Comparison of ENCODE assay signal across 26 mouse cellular contexts in genomic region chr1:40352158-40352903, GRCm38 (mm10). TPM values are rescaled to one million over a fixed set of nuclear protein-coding genes. Genes with fewer than 3 reads are reported as not detected.
DNase-seq lines count a peak whose midpoint lies in the region; ATAC-seq lines count a peak whose summit lies in the region.
"Had no signal": no experiment of that assay in that cellular context is flagged by ENCODE, and none has a peak within 500 bp of the region (broad histone marks: within the 10 kb centered on the region; RNA-seq: fewer than 3 reads in every experiment).

No protein-coding gene starts in this region.

- ATAC-seq in embryonic facial prominence, embryonic 13.5 days (ENCODE audit: insufficient number of reproducible peaks, insufficient read depth, low FRiP score, low TSS enrichment, low read depth): no peak
- peak; percentile 85 for ATAC-seq in liver, embryonic 12.5 days
- peak; percentile 51 for ATAC-seq in megakaryocyte progenitor cell, adult 5-6 weeks (replicated peaks; ENCODE audit: poor library complexity)
- ATAC-seq in midbrain, embryonic 15.5 days (replicated peaks): no peak
- ATAC-seq: activated CD4-positive, CD25-positive, alpha-beta regulatory T cell, adult 4 months; forebrain, postnatal 0 days; inflammation-experienced regulatory T-cells, adult 6 months; lung, postnatal 0 days had no signal

- no peaks in the 10 kb centered on the region for H3K9me3 ChIP-seq in embryonic facial prominence, embryonic 13.5 days
- H3K9me3 ChIP-seq in embryonic facial prominence, embryonic 10.5 days: no peaks in the 10 kb centered on the region
- no peaks in the 10 kb centered on the region for H3K9me3 ChIP-seq in liver, embryonic 12.5 days (replicated peaks)
- no peaks in the 10 kb centered on the region for H3K9me3 ChIP-seq in midbrain, embryonic 15.5 days
- H3K9me3 ChIP-seq: embryonic facial prominence, embryonic 15.5 days; forebrain, embryonic 10.5 days; heart, embryonic 15.5 days; limb, embryonic 15.5 days; neural tube, embryonic 15.5 days had no signal

- DNase-seq in embryonic facial prominence, embryonic 10.5 days (ENCODE audit: low spot score): no peak
- peak; percentile 50 for DNase-seq in c-Kit-positive CD71-positive TER-119-positive erythroid progenitor cells, embryonic 14.5 days (ENCODE audit: low spot score)
- no peak for DNase-seq in spleen, adult 12 weeks (ENCODE audit: low spot score)
- no peak for DNase-seq in spleen, postnatal 14 days (ENCODE audit: low spot score in 2 of 2)
- DNase-seq: adrenal gland, adult 8-10 months; cerebellum, adult 18-20 months; cerebellum, postnatal 14 days; forebrain, postnatal 0 days; gastrocnemius, postnatal 36 days; heart, postnatal 4 days had no signal

- H3K36me3 ChIP-seq in embryonic facial prominence, embryonic 13.5 days: no peaks in the 10 kb centered on the region
- no peaks in the 10 kb centered on the region for H3K36me3 ChIP-seq in embryonic facial prominence, embryonic 10.5 days (replicated peaks)
- no peaks in the 10 kb centered on the region for H3K36me3 ChIP-seq in liver, embryonic 12.5 days
- H3K36me3 ChIP-seq in midbrain, embryonic 15.5 days (replicated peaks): no peaks in the 10 kb centered on the region
- H3K36me3 ChIP-seq: forebrain, embryonic 10.5 days; heart, embryonic 15.5 days; limb, embryonic 15.5 days; neural tube, embryonic 15.5 days had no signal

- no peak overlapping the region for H3K9ac ChIP-seq in embryonic facial prominence, embryonic 13.5 days
- no peak overlapping the region for H3K9ac ChIP-seq in liver, embryonic 12.5 days
- no peak overlapping the region for H3K9ac ChIP-seq in midbrain, embryonic 15.5 days
- H3K9ac ChIP-seq: embryonic facial prominence, embryonic 15.5 days; forebrain, postnatal 0 days; heart, embryonic 15.5 days; hindbrain, embryonic 14.5 days; limb, embryonic 15.5 days; neural tube, embryonic 15.5 days had no signal

- peak overlapping the region; percentile 44; the same call in 1 of the 2 replicates for H3K27ac ChIP-seq in embryonic facial prominence, embryonic 13.5 days
- H3K27ac ChIP-seq in embryonic facial prominence, embryonic 10.5 days (replicated peaks): no peak overlapping the region
- peak overlapping the region; percentile 48 for H3K27ac ChIP-seq in liver, embryonic 12.5 days
- no peak overlapping the region for H3K27ac ChIP-seq in midbrain, embryonic 15.5 days
- H3K27ac ChIP-seq: forebrain, embryonic 10.5 days; heart, embryonic 15.5 days; hindbrain, embryonic 14.5 days; kidney, postnatal 0 days; limb, embryonic 15.5 days; macrophage; neural tube, embryonic 15.5 days had no signal

- no peak overlapping the region for H3K4me3 ChIP-seq in embryonic facial prominence, embryonic 13.5 days
- no peak overlapping the region for H3K4me3 ChIP-seq in embryonic facial prominence, embryonic 10.5 days
- H3K4me3 ChIP-seq in liver, embryonic 12.5 days: no peak overlapping the region
- no peak overlapping the region for H3K4me3 ChIP-seq in midbrain, embryonic 15.5 days
- H3K4me3 ChIP-seq: embryonic facial prominence, embryonic 15.5 days; forebrain, embryonic 10.5 days; heart, embryonic 15.5 days; limb, embryonic 15.5 days; neural tube, embryonic 15.5 days had no signal

- H3K4me2 ChIP-seq in embryonic facial prominence, embryonic 13.5 days: no peak overlapping the region
- H3K4me2 ChIP-seq in liver, embryonic 12.5 days: no peak overlapping the region
- no peak overlapping the region for H3K4me2 ChIP-seq in midbrain, embryonic 15.5 days
- H3K4me2 ChIP-seq: embryonic facial prominence, embryonic 15.5 days; heart, embryonic 15.5 days; hindbrain, embryonic 14.5 days; limb, embryonic 15.5 days; midbrain, embryonic 11.5 days; neural tube, embryonic 15.5 days had no signal

- no peaks in the 10 kb centered on the region for H3K27me3 ChIP-seq in embryonic facial prominence, embryonic 13.5 days
- no peaks in the 10 kb centered on the region for H3K27me3 ChIP-seq in embryonic facial prominence, embryonic 10.5 days (replicated peaks; ENCODE audit: low read depth, poor library complexity, severe bottlenecking)
- no peaks in the 10 kb centered on the region for H3K27me3 ChIP-seq in liver, embryonic 12.5 days (replicated peaks)
- no peaks in the 10 kb centered on the region for H3K27me3 ChIP-seq in midbrain, embryonic 15.5 days (replicated peaks)
- H3K27me3 ChIP-seq: embryonic facial prominence, embryonic 15.5 days; heart, embryonic 15.5 days; neural tube, embryonic 15.5 days had no signal

- WGBS in embryonic facial prominence, embryonic 13.5 days: 67% methylated on average over 4 of the region's 4 CpGs
- WGBS in embryonic facial prominence, embryonic 10.5 days: 79% methylated on average over 4 of the region's 4 CpGs
- WGBS in liver, embryonic 12.5 days (ENCODE audit: insufficient replicate concordance): 30% methylated on average over 4 of the region's 4 CpGs
- WGBS in midbrain, embryonic 15.5 days: 90% methylated on average over 4 of the region's 4 CpGs

- peaks cover 20% of the 10 kb centered on the region for H3K4me1 ChIP-seq in embryonic facial prominence, embryonic 13.5 days
- 0 out of 2 replicates have a peak, but pooled peaks cover under 1% of the 10 kb centered on the region for H3K4me1 ChIP-seq in embryonic facial prominence, embryonic 10.5 days
- H3K4me1 ChIP-seq in liver, embryonic 12.5 days: peaks cover 36% of the 10 kb centered on the region
- H3K4me1 ChIP-seq in midbrain, embryonic 15.5 days: no peaks in the 10 kb centered on the region
- H3K4me1 ChIP-seq: neural tube, embryonic 15.5 days had no signal

RNA-seq across cellular contexts. Expression of gene Il1rl2, which starts 27.9 kb away (rescaled TPM):
- polyA plus RNA-seq in embryonic facial prominence, embryonic 13.5 days (2015; fragmentation: Nextera tagmentation; extraction: Ambion mirVana): 11.4 and 12.1 TPM in 2 replicates
- polyA plus RNA-seq in embryonic facial prominence, embryonic 10.5 days (2016; fragmentation: Nextera tagmentation; extraction: Ambion mirVana): 1.8 and 2.1 TPM in 2 replicates
- 1.8 and 2.2 TPM in 2 replicates for polyA plus RNA-seq in liver, embryonic 12.5 days (2016; fragmentation: Nextera tagmentation; extraction: Ambion mirVana)
- 9.3 and 12.0 TPM in 2 replicates for total RNA-seq in megakaryocyte progenitor cell, adult 5-6 weeks (2015)
- total RNA-seq in megakaryocyte progenitor cell, adult 5-6 weeks (2017): 10.4 and 10.6 TPM in 2 replicates
- 0.68 and 1.1 TPM in 2 replicates for polyA plus RNA-seq in midbrain, embryonic 15.5 days (2015; fragmentation: Nextera tagmentation; extraction: Ambion mirVana)

Comparison
In these comparisons a context has a peak if more than half of its experiments do, and no peak if none do; other contexts are left out.
1. H3K27ac ChIP-seq: peak in embryonic facial prominence, embryonic 13.5 days (single experiment) and liver, embryonic 12.5 days (single experiment); none in embryonic facial prominence, embryonic 10.5 days (single experiment) and midbrain, embryonic 15.5 days (single experiment).
2. ATAC-seq: peak in liver, embryonic 12.5 days (single experiment) and megakaryocyte progenitor cell, adult 5-6 weeks (single experiment); none in embryonic facial prominence, embryonic 13.5 days (single experiment) and midbrain, embryonic 15.5 days (single experiment).